Mouse (Mus musculus) forebrain, embryonic 13.5 days (tissue): Measurements from ENCODE around the gene Defa2. TPM values are rescaled to one million over a fixed set of nuclear protein-coding genes. Genes with fewer than 3 reads are reported as not detected.
"Not testable (repeated sequence)": the region's sequence is repeated elsewhere in the genome, so short reads cannot be mapped to it uniquely, and the experiment has no call there.

Experiments
- ATAC-seq: fragments of 200-750 bp; cut with Nextera tagmentation; 2 replicates; pipeline ENCODE4 v1.8.0; 2017
- H3K27ac ChIP-seq: fragments of 300-500 bp; sonication (generic); 2 replicates; pipeline ENCODE4 v1.5.1; 2015; ENCODE audit warnings: inconsistent platforms, mild to moderate bottlenecking, moderate library complexity
- H3K27me3 ChIP-seq: fragments of 300-500 bp; sonication (generic); 2 replicates; pipeline ENCODE4 v1.6.1; 2015; ENCODE audit warnings: mild to moderate bottlenecking, inconsistent platforms
- H3K36me3 ChIP-seq: fragments of 300-500 bp; sonication (generic); 2 replicates; pipeline ENCODE4 v1.6.1; 2015; ENCODE audit warnings: mild to moderate bottlenecking, inconsistent platforms; ENCODE audit not compliant: poor library complexity, severe bottlenecking
- H3K4me1 ChIP-seq: fragments of 300-500 bp; sonication (generic); 2 replicates; pipeline ENCODE4 v1.6.1; 2015; ENCODE audit warnings: inconsistent platforms
- H3K4me2 ChIP-seq: fragments of 300-500 bp; sonication (generic); 2 replicates; pipeline ENCODE4 v1.6.1; 2015; ENCODE audit warnings: inconsistent platforms, mild to moderate bottlenecking, moderate library complexity
- H3K4me3 ChIP-seq: fragments of 300-500 bp; sonication (generic); 2 replicates; pipeline ENCODE4 v1.5.1; 2015; ENCODE audit warnings: mild to moderate bottlenecking, inconsistent platforms
- H3K9ac ChIP-seq: fragments of 300-500 bp; sonication (generic); 2 replicates; pipeline ENCODE4 v1.6.1; 2015; ENCODE audit warnings: mild to moderate bottlenecking, inconsistent platforms
- H3K9me3 ChIP-seq: fragments of 300-500 bp; sonication (generic); replicated peaks from 2 replicates; pipeline ENCODE4 v1.6.1; 2016; ENCODE audit warnings: inconsistent platforms
- WGBS: fragments of 180-500 bp; shearing (Covaris S2); methylation state at CpG from one replicate; pipeline ENCODE4 v1.1.7; 2015; 5-methylcytosine and 5-hydroxymethylcytosine counted together
- polyA plus RNA-seq: library from polyadenylated mRNA; unstranded; fragments of >200 nt; fragmentation: Nextera tagmentation; extraction: Ambion mirVana; gene quantifications from 2 replicates; pipeline ENCODE4 v1.2.1, GENCODE M21; 2015

The Defa2 gene
- polyA plus RNA-seq, result not detected in 2 replicates

- H3K9ac ChIP-seq, H3K4me3 ChIP-seq, H3K27ac ChIP-seq, H3K4me2 ChIP-seq, H3K36me3 ChIP-seq, H3K4me1 ChIP-seq, H3K27me3 ChIP-seq, H3K9me3 ChIP-seq, ATAC-seq: not testable (repeated sequence)
- WGBS, result no CpG with 5 or more reads among the region's 2 CpGs
Measured at GRCm38 (mm10) chr8:21378215-21378614, at the start of gene Defa2. Gene Defa2 (plus strand): TSS chr8:21378515.

GRCm38 (mm10) chr8:21391511-21391910 is 13.2 kb downstream of the Defa2 start, which contains the start of gene Defa33:
Gene Defa33 (plus strand): TSS chr8:21391811.
- ATAC-seq, H3K9me3 ChIP-seq, H3K9ac ChIP-seq, H3K4me3 ChIP-seq, H3K27me3 ChIP-seq, H3K27ac ChIP-seq, H3K4me2 ChIP-seq, H3K36me3 ChIP-seq, H3K4me1 ChIP-seq: not testable (repeated sequence)
- WGBS, result no CpG with 5 or more reads among the region's 2 CpGs

- not testable (repeated sequence) for H3K4me1 ChIP-seq, H3K9ac ChIP-seq, H3K27me3 ChIP-seq, H3K27ac ChIP-seq, ATAC-seq, H3K36me3 ChIP-seq, H3K9me3 ChIP-seq, H3K4me2 ChIP-seq, H3K4me3 ChIP-seq
- no CpG with 5 or more reads among the region's 1 CpGs for WGBS
Measured at GRCm38 (mm10) chr8:21427111-21427510, 48.8 kb downstream of the Defa2 start, which contains the start of gene Defa36. Gene Defa36 (plus strand): TSS chr8:21427411.

Other genes with a start within 250 kb of the Defa2 start
- gene Defa30, start 243.9 kb upstream of the Defa2 start, polyA plus RNA-seq, result not detected in 2 replicates
- not detected in 2 replicates for gene Defa22, start 216.2 kb upstream of the Defa2 start, polyA plus RNA-seq
- not detected in 2 replicates for gene Defa31, start 186.9 kb upstream of the Defa2 start, polyA plus RNA-seq
- gene Gm15293, start 177.0 kb upstream of the Defa2 start, polyA plus RNA-seq, result not detected in 2 replicates
- gene Gm15292, start 128.8 kb upstream of the Defa2 start, polyA plus RNA-seq, result not detected in 2 replicates
- not detected in 2 replicates for gene Defa27, start 63.0 kb upstream of the Defa2 start, polyA plus RNA-seq
- gene Defa29, start 51.5 kb upstream of the Defa2 start, polyA plus RNA-seq, result not detected in 2 replicates
- gene Defa33, start 13.3 kb downstream of the Defa2 start, polyA plus RNA-seq, result not detected in 2 replicates
- not detected in 2 replicates for gene Defa36, start 48.9 kb downstream of the Defa2 start, polyA plus RNA-seq
- not detected in 2 replicates for gene Gm7849, start 78.0 kb downstream of the Defa2 start, polyA plus RNA-seq
- not detected in 2 replicates for gene Defa20, start 130.7 kb downstream of the Defa2 start, polyA plus RNA-seq
- not detected in 2 replicates for gene Defa32, start 150.5 kb downstream of the Defa2 start, polyA plus RNA-seq
- not detected in 2 replicates for gene Defa37, start 186.9 kb downstream of the Defa2 start, polyA plus RNA-seq
- gene Defa28, start 204.5 kb downstream of the Defa2 start, polyA plus RNA-seq, result not detected in 2 replicates
- gene Gm7861, start 216.0 kb downstream of the Defa2 start, polyA plus RNA-seq, result not detected in 2 replicates
- not detected in 2 replicates for gene Defa26, start 239.7 kb downstream of the Defa2 start, polyA plus RNA-seq